Mouse (Mus musculus) yolk sac, embryonic 10.5 days (tissue): Measurements from ENCODE around the gene Galk2.

ENCODE experiments used
- DNase-seq: peaks from one replicate; pipeline ENCODE4 v3.0.0-alpha.2; 2017; ENCODE audit warnings: low spot score

Gene Galk2

GRCm38 (mm10) chr2:125858521-125859280 is at the start of gene Galk2, which contains the start of gene Cops2:
TSS of gene Galk2 (plus strand) at chr2:125859109.
TSS of gene Cops2 (minus strand) at chr2:125859139.
- peak; percentile 95 for DNase-seq

- DNase-seq = no peak
Measured at GRCm38 (mm10) chr2:125809551-125809950, 49.4 kb upstream of the Galk2 start.

DNA sequence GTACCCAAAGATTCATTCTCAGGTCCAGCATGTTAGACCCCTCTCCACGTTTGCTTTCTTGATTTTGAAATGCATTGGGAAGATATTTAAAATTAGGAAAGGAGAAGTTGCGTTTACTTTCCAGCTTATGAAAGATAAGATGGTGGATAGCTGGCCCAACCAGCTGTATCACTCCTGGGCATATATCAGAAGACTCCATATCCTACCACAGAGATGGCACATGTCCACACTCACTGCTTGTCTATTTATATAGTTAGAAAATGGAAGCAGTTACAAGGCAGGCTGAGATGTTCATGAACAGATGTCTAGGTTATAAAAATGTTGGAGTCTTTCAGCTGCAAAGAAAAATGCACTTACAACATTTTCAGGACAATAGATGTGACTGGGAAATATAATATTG is 47.6 kb upstream of the Galk2 start:
- no peak for DNase-seq

DNA sequence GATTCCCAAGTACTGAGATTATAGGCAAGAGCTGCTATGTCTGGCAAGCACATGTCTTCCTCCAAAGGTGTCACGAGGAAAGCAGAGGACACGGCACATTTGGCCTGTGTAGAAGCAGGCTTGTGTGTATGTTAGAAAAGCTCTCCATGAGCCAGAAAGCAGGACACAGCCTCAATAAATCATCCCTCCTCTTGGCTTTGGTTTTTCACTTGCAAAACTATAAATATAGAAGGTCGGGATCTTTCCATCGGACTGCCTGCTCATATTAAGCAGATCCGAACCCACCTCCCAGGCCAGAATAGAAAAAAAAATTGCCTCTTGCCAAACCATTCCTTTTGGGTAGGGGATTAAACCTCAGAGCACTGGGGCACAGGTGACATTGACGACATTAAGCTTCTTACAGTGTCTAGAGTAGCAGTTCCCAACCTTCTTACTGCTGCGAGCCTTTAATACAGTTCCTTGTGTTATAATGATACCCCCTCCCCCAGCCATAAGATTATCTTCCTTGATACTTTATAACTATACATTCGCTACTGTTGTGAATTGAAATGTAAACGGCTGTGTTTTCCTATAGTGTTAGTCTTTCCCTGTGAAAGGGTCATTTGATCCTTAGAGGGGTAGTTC is 44.8 kb upstream of the Galk2 start:
- DNase-seq = no peak

DNA sequence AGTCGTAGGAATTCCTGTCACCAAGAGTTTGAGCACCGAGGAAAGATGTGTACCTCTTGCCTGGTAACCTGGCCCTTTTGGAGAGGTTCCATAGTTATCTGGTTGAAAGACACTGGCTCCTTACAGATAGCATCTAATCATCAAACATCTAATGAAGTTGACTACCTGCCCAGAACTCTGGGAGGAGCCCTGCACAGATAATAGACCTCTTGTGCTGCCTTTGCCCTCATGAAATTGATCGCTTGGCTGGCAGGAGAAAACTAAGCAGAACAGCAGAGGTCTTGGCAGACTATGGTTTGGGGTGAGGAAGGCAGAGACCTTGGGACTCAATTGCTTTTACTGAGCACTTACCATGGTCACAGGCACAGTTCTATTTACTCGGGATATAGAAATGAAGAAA is 38.5 kb upstream of the Galk2 start:
- DNase-seq = no peak

GRCm38 (mm10) chr2:125826201-125826600 is 32.7 kb upstream of the Galk2 start:
- no peak for DNase-seq

DNA sequence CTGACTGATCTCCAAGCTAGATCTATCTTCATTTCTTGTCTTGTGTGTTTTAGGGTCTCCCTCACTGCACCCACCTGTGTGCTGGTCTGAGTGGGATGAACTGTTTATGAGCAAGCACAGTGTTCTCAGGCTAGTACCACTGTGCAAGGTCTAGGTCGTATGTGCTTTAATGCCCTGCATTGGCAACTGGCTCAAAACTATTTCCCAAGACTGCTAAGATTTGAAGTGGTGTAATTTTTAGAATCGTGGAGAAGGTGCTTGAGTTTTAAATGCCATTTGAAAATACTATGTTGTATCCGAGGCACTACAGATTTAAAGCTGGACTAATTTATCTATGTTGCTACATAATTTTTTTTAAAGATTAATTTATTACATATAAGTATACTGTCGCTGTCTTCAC is 31.0 kb upstream of the Galk2 start:
- no peak for DNase-seq

DNA sequence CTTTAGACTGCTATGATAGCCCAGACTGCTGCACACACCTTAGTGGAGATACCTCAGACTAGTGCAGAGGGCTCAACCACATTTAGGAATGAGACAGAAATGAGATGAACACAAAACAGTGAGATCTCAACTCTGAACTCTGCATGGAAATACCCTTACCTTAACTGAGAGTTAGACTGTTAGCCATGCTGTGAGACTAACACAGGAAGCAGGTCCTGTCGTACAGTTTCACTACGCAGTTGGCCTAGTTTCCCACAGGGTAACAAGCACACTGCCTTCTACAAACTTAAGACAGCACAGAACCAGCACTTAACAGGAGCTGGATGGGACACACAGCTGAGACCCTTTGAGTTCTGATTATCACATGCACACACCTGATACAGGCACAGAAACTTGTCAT is 29.0 kb upstream of the Galk2 start:
- no peak for DNase-seq

- no peak for DNase-seq
Measured at GRCm38 (mm10) chr2:125838091-125838490, 20.8 kb upstream of the Galk2 start.

DNA sequence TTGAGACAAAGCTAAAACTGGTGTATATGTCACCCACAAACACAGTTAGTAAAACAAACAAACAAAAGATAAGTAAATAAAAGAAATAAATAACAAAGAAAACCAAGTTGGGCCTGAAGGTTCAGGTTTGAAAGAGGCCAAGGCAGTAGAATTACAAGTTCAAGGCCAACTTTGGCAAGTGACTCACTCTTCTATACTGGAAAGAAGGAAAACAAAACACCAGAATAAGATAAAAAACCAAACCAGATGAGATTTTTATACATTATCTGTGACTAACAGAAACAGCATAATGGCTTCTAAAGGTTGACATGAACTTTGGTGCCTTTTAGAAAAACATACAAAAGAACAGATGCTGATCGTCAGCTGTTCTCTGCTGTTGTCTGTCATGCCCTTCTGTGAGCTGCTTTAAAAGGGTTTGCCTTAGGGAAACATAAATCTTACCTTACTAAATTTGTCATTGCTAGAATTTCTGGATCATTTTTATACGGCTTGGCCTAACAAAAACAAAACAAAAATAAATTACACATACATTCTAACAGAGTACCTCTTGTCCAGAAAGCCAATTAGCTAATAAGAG is 20.1 kb upstream of the Galk2 start:
- DNase-seq = no peak

- no peak for DNase-seq
Measured at GRCm38 (mm10) chr2:125851237-125851636, 7.7 kb upstream of the Galk2 start.

GRCm38 (mm10) chr2:125857707-125858106 is 1.2 kb upstream of the Galk2 start:
- DNase-seq = no peak

- DNase-seq = no peak
Measured at GRCm38 (mm10) chr2:125863799-125864198, 4.9 kb downstream of the Galk2 start.

GRCm38 (mm10) chr2:125864551-125864950 is 5.6 kb downstream of the Galk2 start:
- no peak for DNase-seq

- DNase-seq = no peak
Measured at GRCm38 (mm10) chr2:125865585-125865984, 6.7 kb downstream of the Galk2 start.

DNA sequence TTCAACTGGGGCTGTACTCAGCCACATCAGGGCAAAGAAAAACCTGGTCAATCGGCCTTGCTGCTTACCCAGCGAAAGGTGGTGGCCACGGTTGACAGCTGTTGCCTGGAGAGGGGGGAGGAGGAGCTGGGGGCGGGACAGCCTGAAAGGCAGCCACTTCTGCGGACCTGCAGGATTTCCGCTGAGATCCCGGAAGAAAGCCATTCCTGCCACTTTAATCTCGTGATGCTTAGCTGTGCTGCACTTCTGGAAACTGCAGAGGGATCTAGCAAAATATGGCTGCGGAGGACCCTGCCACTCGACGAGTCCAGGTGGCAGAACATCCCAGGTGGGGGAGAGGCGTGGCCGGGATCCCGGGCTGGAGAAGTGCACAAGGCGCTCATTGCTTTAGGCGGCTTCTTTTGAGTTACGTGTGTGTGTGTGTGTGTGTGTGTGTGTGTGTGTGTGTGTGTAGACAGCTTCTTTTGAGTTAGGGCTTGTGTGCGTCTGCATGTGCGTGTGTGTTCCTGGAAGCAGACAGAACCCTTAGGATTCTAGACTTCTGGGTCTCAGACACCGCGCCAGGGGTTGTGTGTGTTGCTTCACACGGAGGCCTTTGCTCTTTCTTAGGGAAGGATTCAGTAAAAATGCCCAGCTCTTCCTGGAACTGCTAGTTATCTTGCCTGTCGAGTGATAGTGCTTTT is 7.3 kb downstream of the Galk2 start:
- DNase-seq = peak; percentile 82

DNA sequence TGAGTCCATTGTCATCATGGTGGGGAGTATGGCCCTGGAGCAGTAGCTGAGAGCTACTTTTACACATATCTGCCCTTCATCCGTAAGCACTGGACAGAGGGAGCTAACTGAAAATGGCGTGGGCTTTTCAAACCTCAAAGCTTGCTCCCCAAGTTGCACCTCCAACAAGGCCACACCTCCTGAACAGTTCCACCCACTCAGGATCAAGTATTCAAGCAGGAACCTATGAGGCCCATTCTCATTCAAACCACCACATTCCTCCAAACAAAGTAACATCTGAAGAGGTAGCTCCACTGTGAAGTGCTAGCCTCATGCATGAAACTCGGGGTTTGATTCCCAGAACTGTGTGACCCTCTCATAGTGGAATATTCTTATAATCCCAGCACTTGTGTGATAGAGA is 9.4 kb downstream of the Galk2 start:
- no peak for DNase-seq

DNA sequence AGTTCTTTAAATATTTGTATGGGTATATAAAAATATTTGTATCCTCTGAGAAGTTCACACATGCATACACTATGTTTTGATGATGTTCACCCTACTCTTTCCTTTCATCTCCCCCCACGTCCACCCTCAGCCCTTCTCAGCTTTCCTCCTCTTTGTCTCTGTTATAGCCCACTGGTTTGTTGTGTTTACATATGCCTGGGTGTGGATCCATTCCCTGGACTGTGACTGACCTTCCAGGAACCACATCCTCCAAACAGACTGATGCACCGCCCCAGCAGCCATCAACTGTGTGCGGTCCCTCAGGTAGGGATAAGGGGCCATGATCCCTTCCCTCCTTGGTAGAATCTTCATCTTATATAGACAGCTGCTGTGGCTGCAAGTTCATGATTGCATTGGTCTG is 11.2 kb downstream of the Galk2 start:
- no peak for DNase-seq

DNA sequence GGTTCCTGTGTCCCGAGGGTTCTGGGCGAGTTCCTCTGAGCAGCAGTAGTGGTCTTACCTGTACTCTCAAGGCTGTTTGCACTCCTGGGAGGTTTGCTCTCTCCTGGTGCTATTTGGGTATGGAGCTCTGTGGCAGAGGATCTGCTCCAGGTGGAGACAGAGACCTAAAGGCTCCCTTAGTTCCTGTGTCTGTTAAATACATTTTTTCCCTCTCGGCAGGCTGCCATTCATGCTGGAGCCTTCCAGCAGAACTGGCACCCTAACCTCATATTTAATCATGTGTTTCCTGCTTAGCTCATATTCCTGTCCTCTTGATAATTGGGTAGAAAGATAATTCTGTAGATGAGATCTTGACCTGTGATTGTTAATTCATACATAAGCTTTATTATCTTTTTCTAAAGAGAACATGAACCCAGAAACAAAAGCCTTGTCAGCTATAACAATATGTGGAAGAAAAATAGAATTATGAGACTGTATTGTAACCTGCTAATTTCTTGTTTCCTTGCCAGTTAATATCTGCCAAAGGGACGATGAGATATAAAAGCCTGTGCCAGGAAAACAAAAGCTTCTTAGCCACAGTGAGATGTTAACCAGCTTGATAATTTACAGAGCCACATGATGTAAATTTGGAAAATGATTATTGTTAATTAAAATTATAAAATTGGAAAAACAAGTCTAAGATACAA is 27.1 kb downstream of the Galk2 start:
- DNase-seq = no peak

DNA sequence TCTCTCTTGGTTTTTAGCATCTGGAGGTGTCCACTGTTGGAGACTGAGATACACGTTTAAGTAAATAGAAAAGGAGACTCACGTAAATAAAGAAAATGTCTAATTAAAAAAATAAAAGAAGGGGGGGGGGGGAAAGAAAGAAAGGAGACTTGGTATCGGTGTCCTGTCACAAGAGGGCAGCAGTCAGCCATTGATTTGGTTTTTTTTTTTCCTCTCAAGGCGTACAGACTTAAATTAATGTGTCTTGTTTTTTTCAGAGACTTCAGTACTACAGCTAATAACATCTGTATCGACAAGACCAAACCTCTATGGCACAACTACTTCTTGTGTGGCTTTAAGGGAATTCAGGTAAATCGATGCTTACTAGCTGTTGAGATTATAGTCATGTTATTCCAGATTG is 34.2 kb downstream of the Galk2 start:
- no peak for DNase-seq

DNA sequence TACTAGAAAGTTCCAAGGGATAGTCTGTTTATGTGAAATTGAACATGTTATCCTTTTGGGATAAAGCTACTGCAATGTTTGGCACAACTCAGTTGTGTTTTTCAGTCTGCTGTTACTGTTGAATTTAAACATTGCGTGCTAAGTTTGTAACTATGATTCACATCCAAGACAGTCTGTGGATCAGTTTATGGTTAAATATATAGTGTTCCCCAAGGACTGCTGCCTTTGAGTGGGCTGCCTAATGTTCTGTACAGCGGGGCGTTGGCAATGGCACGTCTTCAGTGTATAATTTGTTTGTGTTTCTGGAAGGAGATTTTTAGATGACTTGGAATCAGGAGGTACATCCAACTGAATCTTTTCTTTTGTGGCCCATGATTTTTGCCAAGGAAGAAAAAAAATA is 36.2 kb downstream of the Galk2 start:
- DNase-seq = no peak

GRCm38 (mm10) chr2:125896355-125896754 is 37.4 kb downstream of the Galk2 start:
- no peak for DNase-seq
